Mouse (Mus musculus) liver, postnatal 0 days (tissue): Measurements from ENCODE around the gene Ccdc6.

ENCODE experiments used
- CTCF ChIP-seq: sonication (generic); IDR thresholded peaks from 2 replicates; pipeline ENCODE4 v1.5.1; 2016; ENCODE audit warnings: antibody characterized with exemption, low read depth
- EP300 ChIP-seq: IDR thresholded peaks from 2 replicates; pipeline ENCODE4 v1.6.1; 2016; ENCODE audit warnings: antibody characterized with exemption, low read depth, mild to moderate bottlenecking

DNA sequence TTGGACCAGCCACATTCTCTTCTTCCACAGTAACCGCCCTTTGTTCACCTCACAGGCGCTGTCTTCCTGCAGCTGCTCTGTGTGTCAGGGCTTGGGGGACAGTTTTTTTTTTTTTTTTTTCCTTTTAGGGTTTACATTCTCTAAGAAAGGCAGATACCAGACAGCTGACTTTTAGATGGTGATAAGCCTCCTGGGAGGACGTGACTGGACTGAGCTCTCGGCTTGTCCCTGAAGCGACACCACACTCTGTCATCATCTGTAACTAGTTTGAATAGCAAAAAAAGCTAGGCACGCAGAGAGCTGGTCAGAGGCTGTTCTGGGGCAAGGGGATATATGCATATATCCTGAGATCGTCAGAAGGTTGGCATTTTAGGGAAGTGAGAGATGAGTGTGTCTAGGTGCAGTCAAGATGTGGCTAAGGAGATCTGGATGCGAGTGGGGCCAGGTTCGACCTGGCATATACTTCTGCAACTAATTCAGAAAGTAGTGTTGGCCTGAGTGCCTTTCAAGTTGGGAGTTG lies 23.0 kb downstream of the Ccdc6 start:
- no peak for TF ChIP-seq CTCF
- TF ChIP-seq EP300, result no peak
